Mouse (Mus musculus) urinary bladder, adult 18-20 months (tissue): ENCODE measurements around the gene Comt.
A peak's percentile ranks its signal among the peaks of the same experiment; 100 is the strongest.

Experiments
- DNase-seq, 2 experiments: peaks; one replicate each; pipeline ENCODE4 v3.0.0; 2022; ENCODE audit warnings: low spot score in 2 of 2, mixed read lengths in 2 of 2

Comt gene

DNA sequence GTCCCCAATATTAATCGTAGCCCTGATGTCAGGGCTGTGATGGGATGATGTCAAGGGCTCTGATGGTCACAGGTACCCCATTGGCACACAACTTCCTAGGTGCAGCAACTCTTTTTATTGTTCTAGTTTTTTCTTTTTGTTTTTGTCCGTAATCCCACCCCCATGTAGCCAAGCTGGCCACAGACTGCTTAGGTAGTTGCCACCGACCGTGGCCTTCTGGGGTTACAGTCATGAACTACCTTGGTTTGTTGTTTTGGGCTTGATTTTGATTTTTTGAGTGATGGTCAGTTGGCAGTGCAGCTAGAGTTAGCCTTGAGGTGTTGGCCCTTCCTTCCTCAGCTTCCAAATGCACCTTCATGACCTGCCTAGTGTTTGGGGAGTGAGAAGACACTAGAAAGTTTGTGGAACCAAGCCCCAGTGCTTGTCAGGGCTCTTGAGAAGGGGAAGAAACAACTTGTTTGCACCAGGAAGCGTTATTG is at the start of gene Comt:
TSS of gene Comt (minus strand) at position 51 of the 479 bp plus-strand sequence.
- no peak for DNase-seq

DNA sequence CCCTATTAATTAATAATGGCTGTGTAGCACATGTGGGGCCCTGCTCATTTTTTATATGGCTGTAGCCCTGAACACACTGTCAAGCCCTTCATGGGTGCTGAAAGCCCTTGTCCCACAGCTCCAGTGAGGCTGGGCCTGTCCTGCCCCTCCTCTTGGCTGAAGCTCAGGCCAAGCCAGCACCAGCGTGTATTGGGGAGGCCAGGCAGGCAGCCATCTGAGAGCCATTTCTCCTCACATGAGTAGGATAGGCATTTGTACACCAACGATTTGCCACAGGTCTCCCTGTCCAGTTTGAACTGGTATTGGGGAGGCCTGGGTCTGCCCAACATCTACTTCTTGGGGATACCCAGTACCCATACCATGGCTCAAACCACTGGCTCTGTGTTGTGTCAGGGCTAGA is 47.4 kb upstream of the Comt start:
- no peak for DNase-seq

DNA sequence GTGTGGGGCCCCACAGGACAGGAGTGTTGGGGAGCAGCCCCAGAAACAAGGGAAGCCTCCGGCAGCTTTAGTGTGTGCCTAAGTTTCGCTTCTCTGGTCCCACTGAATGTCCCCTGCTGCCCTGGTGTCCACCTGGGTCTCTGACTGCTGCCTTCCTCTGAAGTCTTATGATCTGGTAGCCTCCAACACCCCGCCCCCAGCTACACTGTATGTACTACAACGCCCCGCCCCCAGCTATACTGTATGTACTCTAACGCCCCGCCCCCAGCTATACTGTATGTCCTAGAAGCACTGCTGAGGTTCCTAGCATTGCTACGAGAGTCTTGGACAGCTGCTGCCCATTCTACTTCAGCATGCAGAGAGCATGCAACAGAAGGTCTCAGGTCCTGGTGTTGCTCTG is 46.3 kb upstream of the Comt start:
- no peak for DNase-seq

DNA sequence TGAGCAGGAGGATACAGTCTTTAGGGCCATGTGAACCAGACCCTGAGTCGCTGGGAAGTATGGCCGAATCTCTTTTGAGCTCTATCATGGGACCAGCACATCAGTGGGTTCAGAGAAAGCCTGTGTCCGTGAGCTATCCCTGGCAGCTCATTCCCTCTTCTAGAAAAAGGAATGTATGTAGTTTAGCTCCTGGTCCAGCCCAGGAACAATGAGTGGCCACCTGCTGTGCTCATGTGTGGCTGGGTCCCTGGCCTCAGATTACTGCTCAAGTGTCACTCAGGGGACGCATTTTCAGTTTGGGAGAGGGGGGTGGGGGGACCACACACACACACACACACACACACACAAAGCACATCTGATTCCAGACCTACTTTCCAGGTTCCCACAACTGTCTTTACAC is 45.8 kb upstream of the Comt start:
- DNase-seq, result no peak

DNA sequence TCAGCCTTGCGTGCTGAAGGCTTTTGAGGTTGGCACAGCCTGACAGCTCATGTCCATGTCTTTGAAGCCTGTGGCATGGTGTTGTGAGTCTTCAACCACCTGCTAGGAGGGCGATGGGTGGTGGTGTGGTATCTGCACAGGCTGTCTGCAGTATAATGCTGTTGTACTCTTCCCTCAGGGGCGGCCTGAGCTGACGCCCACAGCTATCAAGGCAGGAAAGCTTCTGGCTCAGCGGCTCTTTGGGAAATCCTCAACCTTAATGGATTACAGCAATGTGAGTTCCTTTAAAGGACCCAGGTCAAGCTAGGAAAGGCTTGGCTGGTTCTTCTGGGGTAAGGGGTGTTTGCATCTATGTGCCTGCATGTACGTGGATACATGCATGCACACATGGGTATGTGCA is 45.3 kb upstream of the Comt start:
- DNase-seq, result no peak

DNA sequence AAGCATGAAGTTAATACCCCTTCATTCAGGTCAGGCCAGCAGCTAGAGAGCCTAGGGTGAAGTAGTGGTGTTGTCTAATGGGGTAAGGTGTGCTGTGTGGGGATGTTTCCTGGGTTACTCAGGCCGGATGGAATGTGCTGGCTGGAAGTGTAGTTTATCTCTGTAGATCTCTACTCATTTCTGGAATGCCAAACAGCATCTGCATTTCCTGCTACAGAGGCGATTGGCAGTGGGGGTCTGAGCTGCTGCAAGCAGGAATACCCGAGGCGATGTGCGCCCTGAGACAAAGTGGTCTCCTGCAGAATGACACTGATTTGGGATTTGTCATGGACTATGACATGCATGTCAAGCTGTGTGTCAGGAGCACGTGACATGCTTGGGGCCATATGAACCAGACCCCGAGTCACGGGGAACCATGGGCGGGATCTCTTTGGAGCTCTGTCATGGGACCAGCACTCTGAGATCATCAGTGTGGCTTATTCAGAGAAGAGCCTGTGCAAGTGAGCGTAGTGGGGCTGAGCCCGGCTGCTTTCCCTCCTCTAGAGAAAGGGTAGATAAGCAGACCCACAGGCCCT is 44.8 kb upstream of the Comt start:
- DNase-seq, result no peak

DNA sequence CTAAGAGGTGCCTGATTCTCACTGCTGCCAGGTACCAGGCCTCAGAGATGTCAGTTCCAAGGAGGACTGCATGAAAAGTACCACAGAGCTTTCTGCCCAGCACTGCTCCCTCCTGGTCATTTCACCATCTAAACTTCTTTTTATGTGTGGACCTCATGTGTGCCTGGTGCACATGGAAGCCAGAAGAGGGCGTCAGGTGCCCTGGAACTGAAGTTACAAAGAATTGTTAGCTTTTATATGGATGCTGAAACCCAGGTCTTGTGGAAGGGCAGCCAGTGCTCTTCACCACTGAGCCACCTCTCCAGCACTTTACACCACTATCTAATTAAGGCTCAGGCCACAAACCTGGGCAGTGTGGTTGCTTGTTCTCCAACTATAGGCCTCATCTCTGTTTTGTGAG is 44.2 kb upstream of the Comt start:
- DNase-seq, result no peak

DNA sequence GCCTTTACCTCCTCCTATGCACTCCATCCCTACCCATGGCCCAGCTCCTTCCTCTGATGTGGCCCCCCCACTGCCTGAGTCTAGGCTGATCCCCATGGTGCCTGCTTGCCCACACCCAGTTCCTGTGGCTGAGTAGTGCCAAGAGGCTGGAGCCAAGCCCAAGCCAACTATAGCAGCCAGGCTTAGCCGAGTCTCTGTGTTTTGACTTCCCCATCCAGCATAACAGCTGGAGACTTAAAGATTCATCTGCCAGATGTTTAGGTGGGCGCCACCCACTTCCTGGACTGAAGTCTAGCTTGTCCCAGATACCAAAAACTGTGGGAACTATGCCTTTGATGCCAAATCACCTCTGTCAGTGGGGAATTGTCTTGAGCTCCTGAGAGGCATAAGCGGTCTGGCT is 37.6 kb upstream of the Comt start:
- no peak for DNase-seq

DNA sequence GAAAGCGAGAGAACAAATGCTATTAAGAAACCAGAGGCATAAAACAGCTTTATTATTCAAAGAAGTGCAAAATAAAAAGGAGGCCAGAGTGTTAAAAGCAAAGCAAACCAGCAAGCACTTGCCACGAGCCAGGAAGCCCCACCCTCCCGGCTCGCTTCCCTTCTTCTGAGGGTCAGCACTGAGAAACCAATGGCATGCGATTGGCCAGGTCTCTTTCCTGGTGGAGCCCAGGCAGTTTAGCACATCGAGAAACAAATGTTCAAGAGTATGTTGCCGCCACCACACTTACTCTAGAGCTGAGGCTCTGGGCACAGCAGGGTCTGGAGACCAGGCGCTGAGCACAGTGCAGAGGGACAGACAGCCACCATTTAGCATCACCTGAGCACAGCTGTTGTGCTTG is 35.9 kb upstream of the Comt start:
- DNase-seq, result no peak

DNA sequence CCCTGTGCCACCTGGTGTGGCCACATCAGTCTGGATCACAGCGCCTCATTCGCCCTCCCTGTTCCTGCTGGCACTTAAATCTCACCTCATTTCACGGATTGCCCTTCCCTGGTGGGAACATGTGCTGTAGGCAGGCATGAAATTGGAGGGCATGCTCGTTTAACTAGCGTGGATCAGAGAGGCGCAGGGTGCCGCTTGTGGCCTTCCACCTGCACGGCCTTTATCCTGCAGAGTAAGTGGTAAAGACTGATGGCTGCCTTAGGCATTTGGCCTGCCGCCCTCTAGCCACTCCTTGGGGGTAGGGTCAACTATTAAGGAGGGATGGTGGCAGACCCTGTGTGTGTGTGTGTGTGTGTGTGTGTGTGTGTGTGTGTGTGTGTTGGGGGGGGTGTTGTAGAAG is 35.4 kb upstream of the Comt start:
- no peak for DNase-seq

DNA sequence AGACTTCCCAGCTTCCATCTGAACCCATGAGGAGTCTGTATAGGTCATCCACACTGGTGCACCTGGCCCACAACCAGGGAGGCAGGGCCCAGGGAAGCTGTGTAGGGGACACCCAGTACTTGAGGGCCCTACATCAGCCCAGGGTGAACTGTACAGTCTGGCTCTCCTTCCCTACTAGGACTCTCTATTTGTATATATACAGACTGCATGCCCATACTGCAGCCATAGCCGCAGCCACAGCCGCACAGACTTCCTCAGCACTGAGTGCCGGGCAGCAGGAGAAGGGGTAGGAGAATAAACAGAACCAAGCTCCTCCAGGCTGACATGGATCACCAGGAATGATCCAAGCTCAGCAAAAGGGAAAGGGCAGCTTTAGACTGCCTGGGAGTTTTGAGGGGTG is 34.2 kb upstream of the Comt start:
- no peak for DNase-seq

DNA sequence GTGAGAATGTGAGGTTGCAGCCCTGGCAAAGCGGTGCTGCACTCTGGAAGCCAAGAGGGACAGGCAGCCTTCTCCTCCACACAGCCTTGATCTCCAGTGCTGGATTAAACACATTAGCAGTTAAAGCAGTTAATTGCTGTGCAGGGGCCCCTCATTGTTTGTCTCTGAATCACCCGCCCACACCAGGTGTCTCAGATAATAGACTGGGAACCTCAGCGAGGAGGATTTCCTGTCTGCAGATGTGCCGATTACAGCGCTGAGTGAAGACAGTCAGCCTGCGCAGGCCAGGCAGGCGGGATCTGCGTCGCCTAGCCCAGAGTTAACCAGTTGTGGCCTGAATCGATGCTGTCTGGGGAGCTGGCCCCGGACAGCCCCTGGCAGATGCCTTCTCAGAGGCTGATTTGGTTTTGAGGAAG is 33.3 kb upstream of the Comt start:
- DNase-seq, result no peak

DNA sequence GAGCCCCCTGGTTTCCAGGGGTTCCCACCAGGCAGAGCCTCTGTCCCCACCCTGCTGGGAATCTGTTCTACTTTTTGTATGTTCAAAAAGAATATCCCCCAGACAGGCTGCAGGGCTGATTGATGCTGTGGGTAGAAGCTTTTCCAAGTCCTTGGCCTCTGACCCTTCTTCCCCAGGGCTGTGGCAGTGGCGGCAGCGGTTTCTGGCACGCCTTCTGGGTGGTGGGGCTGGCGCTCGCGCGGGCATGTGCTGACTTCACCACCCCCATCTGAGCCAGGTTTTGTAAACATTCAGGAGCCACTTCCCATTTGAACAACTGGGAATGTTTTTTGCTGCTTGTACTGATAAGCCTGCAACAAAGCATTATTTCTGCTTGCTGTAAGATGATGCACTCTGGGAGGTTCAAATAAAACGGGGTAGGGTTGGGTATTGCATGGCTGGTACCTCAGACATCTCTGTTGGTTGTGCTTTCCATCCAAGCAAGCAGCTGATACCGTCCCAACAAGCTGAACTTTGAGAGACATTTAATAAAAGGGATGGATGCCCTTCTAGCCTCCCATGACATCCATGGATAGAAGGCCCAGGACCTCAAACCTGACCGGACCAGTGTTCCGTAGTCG is 32.8 kb upstream of the Comt start:
- DNase-seq, result peak in 1 of 2 experiments; percentile 30

DNA sequence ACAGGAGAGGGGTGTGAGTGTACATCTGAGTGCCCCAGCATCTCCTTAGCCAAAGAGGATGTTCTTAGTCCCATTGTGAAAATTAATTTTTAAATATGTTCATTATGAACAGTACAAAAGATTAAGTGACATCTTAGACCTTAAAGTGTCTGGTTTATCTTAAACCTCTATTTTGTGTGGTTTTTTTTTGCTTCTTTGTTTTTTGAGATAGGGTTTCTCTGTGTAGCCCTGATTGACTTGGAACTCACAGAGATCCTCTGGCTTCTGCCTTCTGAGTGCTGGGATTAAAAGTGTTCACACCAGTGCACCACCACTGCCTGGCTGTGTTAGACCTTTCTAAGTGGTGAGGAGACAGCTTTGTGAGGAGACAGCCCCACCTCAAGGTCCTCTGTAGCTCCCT is 32.0 kb upstream of the Comt start:
- DNase-seq, result no peak

DNA sequence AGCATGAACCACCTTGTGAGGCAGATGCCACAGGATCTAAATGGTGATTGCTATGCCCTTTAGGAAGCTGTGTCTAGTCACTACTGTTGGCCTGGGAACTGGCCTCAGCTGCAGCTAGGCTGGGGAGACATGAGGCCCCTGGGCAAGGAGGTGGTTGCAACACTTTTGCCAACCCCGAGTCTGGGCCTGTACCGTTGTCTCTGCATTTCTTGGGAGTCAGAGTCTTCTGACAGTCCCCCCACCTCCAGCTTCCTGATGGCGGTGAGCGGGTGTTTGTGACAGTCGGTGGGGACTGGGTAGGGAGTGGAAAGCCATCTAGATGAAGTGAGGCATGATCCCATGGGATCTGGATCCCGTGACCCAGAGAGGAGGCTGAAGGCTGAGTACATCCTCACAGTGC is 28.8 kb upstream of the Comt start:
- DNase-seq, result no peak

DNA sequence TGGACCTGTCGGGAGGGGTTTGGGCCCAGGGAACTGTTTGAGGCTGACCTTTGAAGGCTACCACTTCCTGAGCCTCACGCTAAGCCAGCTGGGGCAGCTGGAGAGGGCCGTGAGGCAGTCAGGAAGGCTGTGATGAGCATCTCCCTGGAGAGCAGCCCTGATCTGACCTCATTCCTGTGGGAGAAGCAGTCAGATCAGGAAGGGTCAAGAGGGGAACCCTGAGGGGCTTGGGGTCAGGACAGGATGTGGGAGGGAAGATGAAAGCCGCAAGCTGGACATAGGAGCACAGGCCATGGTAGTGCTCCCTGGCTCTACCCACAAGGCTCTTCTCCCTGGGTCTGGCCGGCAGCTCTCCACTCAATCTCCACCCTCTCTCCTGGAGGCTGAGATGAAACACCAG is 27.2 kb upstream of the Comt start:
- DNase-seq, result no peak

DNA sequence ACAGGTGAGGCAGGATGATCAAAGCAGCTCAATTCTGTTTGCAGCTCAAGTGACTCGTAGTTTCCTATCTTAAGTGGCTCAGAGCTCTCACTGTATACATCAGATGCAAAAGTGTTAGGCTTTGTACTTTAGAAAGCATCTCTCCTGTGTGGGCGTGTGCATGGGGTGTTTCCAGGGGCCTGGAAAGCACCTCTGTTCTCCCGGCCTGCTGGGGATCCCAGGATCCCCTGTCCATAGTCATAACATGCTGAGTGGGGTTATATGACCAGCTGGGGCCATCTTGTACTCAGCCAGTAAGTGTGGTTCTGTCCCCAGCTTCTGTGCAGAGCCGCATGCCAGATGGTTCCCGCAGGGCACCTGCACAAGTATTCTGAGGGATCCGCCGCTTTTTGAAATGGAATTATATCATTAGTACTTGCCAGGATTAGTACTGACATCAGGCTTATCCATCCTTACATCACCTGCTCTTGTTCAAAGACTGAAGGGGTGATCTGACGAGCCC is 25.8 kb upstream of the Comt start:
- DNase-seq, result no peak

DNA sequence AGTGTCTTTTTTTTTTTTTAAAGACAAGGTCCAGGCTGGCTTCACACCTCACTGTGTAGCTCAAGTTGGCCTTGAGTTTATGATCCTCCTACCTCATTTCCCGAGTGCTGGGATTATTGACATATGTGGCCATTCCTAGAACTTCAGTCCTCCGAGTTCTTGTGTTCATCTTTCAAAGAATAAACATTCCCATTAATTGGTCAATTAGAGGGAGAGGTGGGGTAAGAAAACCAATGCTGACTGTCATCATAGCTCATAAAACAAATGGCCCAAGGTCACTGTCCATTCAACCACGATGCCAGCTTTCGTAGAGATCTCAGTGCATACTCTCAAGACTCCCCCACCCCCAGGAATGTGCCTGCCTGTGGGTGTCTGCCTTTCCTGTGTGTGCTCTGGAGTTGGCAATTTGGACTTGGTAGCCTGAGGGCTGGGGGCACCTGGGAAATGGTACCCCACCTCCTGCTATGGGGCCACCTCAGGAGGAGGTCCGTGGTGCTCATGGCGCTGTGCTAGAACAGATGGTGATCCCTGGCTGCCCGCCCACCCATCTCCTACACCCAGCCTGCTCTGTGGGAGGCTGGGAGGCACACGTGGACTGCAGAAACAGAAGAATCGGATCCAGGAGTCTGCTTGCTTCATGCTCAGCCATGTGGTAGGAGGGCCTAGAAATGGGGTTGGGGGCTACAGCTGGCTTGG is 25.0 kb upstream of the Comt start:
- DNase-seq, result no peak

DNA sequence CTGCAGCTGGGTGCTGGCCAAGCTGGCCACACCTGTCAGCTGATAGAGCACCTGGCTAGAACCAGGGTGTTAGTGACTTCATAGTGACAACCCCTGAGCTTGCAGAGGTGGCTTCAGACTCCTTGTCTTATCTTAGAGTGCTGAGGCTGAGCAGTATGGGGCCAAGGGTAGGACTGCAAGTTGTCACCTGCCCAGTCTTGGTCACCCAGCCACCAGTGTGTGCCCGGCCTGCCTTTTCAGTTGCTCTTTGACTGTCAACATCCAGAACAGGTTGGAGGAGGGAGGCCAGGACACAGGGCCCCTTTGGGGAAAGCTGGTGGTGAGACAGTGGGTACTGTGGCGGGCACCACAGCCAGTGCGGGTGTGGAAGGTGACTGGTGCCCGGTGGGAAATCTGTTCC is 22.4 kb upstream of the Comt start:
- DNase-seq, result peak in 1 of 2 experiments; percentile 71

DNA sequence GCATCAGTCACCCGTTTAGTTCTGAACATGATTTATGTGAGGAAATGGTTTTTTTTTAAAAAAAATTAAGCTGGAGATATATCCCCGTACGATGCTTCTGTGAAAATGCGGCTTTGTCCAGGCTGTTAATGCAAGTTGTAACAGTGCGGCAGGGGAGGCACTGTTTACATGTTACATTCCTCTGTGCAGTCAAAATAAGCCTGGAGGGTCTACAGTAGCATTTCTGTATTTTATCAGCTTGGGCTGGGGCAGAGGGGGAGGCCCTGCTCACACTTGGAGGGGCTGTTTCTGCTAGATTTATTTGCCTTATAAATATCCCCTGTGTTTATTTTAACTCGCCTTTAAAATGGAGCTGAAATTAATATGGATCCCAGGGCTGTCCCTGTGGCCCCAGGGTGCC is 21.5 kb upstream of the Comt start:
- no peak for DNase-seq

DNA sequence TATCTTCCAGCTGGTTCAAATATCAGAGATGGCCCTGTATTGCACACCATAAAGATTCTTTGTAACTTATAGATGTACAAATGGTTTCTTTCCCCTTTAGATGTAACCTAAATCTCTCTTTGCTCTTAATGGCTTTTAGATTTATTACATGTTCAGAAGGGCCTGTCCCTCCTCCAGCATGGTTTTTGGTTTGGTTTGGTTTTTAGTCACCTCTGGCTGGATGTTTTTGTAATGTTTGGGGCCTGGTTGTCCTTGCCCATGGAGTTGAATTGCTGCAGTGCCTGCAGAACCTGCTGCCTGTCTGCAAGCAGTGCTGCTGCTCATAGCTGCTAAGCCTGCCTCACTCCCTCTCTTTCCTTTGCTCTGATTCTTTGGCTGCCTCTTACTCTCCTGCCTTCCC is 20.6 kb upstream of the Comt start:
- DNase-seq, result no peak

DNA sequence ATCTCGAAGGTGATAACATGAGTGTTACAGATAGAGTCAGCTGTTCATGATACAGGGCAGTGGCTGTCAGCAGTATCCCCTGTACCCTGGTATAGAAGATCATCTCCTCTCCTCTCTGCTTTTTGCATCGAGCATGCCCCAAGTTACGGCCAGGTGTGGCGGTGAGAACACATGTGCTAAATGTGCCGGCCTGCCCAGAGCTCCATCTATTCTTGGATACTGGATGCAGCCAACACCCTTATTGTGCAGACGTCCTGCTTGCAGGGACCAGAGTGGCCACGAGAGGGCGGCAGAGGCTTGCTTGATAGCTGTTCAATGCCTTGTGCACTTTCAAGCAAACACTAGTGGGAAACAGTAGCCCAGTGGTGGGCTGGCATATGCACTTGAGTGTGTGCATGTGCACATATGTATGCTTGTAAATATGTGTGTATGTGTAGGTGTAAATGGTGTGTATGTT is 16.8 kb upstream of the Comt start:
- DNase-seq, result peak; percentile 86 to 96

DNA sequence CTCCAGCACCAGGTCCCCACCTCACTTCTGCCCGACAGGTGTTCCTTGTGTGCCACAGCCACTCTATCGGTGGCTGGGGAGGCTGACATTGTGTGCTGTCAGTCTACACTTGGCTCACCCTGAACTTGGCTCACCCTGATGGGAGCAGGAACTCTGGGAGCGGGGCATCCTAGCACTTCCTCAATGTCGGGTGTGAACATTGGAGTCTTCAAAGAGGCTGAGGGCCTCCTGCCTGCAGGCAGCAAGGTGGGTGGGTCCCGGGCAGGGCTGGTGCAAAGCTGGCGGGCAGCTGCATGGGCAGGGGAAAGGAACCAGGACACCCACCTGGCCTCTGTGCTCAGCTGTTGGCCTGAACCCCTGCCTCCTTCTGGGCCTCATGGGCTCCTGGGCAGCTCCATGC is 9.5 kb upstream of the Comt start:
- DNase-seq, result no peak
